Mouse (Mus musculus) ovary, adult 18-20 months (tissue): ENCODE measurements around the gene Glod4.

Experiments used
- DNase-seq: peaks from one replicate; pipeline ENCODE4 v3.0.0; 2022; ENCODE audit warnings: low spot score, mixed read lengths

Gene Glod4

GRCm38 (mm10) chr11:76201761-76202674 is 41.5 kb downstream of the Glod4 start:
- DNase-seq = peak; percentile 81

DNA sequence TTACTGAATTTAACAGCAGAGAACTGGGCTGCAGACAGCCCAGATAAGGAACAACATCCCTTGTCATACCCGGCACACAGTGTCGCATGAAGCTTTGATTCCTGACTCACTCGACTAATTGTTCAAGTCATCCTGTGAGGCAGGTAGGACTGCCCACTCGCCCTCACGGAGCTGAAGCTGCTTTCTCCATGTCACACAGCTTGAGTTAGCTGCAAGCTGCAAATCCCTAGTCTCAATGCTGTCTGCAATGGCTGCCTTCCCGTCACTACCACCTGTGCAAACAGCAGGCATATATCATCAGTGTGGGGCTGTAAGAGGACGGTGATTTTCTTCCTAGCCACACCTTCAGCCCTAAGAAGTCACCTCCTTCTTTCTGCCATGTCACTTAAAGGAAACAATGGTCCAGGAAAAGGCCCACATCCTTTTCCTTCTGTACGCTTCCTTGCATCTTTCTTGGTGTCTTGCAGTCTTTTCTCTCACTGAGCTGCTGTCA is 46.5 kb downstream of the Glod4 start:
- no peak for DNase-seq

DNA sequence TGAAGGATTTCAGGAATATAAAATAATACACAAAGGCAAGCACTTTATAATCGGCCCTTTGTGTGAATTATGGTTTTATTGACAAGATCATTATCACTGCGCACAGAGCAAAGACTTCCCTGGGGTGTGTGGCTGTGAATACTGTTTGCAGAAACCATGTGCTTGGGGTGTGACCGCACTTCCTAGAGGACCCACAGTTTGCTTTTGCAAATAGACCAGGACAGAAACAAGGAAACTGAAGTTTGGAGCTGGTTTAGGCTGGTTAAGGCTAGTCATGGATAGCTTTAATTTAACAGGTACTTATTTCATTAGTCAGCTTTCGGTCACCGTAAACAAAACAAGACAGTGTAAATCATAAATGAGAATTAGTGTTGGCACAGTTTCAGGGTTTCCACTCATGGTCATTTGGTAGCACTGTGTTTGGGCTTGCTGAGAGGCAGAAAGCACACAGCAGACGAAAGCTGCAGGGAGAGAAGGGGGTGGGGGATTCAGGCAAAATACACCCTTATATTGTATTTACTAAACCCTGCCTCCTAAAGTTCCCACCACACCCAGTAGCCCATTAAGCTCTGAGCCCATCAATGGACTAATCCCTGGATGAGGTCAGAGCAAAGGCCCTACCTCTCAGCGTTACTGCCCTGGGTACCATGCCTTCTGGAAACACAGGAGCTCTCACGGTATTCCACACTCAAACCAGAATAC is 47.1 kb downstream of the Glod4 start:
- DNase-seq = no peak

DNA sequence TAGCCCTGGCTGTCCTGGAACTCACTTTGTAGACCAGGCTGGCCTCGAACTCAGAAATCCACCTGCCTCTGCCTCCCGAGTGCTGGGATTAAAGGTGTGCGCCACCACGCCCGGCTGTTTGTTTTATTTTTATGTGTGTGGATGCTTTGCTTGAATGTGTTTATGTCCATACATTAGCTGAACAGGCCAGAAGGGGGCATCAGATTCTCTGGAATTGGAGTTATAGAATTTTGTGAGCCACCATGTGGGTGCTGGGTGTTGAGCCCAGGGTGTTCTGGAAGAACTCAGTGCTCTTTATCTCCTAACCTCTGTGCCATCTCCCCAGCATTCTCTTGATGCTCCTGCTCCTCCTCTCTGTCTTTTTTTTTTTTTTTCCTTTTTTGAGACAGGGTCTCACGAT is 56.6 kb downstream of the Glod4 start:
- no peak for DNase-seq

DNA sequence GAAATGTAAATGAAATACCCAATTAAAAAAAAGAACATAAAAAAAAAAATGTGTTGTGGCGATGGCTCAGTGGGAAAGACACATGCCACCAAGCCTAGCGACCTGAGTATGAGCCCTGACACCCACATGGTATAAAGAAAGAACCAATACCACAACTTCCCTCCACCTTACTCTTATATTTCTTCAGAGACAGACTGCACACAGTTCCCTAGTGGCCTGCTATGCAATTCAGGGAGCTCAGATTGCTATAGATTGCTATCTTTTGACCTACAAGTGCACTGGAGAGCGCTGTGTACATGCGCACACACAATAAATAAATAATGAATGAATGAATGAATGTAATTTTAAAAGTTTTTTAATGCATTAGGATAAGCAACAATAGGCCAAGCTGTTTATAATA is 59.8 kb downstream of the Glod4 start:
- DNase-seq = no peak

- no peak for DNase-seq
Observed at GRCm38 (mm10) chr11:76180146-76180540, 63.4 kb downstream of the Glod4 start.

GRCm38 (mm10) chr11:76179495-76180145 is 63.9 kb downstream of the Glod4 start, which contains the start of the genes Vps53 and Fam57a:
Vps53 (minus strand) TSS chr11:76179647.
Fam57a (plus strand) TSS chr11:76179671.
- peak; percentile 75 for DNase-seq

- DNase-seq = no peak
Observed at GRCm38 (mm10) chr11:76178726-76179494, 64.6 kb downstream of the Glod4 start.

DNA sequence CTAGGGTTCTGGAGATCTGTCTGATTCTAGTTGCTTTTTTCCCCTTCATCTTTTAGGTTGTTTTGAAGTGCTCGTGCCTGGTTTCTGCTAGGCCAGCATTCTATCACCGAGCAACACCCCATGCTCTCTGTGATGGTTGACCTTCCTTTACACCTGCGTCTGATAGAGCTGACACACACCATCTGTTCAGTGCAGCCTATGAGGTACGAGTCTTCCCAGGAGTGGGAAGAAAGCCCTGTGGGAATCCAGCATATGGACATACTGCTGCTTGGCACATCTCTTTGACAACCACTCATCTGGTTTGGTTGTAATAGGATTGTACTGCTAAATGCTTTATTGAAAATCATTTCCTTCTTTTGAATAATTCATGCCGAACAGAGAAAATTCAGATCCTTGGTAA is 73.3 kb downstream of the Glod4 start:
- DNase-seq = no peak

- DNase-seq = no peak
Observed at GRCm38 (mm10) chr11:76168976-76169375, 74.5 kb downstream of the Glod4 start.

GRCm38 (mm10) chr11:76167079-76167765 is 76.3 kb downstream of the Glod4 start:
- DNase-seq = no peak

DNA sequence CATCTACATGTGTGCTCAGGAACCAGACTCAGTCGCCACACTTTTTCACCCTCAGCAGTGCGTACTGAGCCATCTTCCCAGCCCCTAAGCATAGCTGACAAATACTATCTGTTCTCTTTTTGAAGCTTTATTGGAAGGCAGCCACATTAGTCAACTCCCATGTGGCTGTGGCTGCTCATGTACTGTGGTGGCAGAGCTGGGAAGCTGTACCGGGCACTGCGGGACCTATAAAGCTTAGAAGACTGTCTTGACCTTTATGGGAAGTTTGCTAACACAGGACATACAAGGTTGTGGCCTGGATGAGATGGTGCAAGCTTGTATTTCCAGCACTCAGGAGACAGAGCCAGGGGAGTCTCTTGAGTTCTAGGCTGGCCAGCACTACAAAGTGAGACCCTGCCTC is 76.9 kb downstream of the Glod4 start:
- no peak for DNase-seq

GRCm38 (mm10) chr11:76160251-76160650 is 83.3 kb downstream of the Glod4 start:
- no peak for DNase-seq

GRCm38 (mm10) chr11:76158375-76158774 is 85.2 kb downstream of the Glod4 start:
- DNase-seq = no peak

DNA sequence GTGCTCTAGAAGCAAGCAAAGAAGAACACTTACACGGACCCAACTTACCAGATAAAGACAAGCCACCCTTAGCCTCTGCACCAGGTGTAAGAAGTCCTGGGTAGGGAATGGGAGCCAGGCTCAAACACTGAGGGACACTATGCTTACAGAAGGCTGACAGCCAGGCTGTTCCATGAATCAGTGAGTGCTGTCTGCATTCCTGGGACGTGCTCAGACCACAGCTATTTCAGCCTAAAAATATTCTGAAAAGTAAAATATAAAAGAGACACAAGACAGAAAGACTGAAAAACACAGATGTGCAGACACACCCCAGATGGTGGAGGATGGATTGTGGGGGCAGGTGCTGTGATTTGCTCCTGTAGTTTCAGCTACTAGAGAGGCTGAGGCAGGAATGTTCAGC is 88.7 kb downstream of the Glod4 start:
- no peak for DNase-seq

DNA sequence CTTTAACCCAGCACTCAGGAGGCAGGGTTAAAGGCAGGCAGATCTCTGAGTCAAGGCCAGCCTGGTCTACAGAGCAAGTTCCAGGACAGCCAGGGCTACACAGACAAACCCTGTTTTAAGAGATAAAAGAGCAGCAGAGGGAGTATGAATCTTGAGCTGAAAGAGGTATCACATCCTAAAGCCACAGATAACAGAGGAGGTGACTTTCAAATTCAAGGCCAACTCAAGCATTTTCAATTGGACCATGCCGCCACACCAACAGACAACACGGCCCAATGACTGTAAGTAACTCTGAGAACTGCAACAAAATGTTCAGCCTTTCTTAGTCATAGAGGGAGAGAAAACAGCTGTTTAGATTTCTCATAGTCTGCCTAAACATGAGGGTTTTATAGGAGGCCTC is 89.3 kb downstream of the Glod4 start:
- no peak for DNase-seq

- no peak for DNase-seq
Observed at GRCm38 (mm10) chr11:76153236-76153951, 90.1 kb downstream of the Glod4 start.

DNA sequence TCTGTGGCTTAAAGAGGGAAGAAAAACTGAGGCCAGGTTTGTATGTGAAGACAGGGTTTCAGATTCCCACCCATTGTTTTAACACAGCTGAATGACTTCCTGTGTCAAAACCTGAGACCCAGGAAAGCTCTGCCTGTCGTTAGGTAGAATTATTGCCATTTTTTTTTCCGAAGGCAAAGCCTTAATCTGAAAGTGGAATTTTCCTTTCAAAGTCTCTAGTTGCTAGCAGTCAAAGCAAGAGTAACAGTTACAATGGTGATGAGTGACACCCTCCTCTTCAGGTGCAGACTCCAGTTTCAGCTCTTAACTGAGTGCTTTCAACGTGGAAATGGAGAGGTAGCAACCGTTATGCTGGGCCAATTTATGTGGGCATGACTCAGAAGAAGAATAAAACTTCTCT is 92.5 kb downstream of the Glod4 start:
- DNase-seq = no peak

DNA sequence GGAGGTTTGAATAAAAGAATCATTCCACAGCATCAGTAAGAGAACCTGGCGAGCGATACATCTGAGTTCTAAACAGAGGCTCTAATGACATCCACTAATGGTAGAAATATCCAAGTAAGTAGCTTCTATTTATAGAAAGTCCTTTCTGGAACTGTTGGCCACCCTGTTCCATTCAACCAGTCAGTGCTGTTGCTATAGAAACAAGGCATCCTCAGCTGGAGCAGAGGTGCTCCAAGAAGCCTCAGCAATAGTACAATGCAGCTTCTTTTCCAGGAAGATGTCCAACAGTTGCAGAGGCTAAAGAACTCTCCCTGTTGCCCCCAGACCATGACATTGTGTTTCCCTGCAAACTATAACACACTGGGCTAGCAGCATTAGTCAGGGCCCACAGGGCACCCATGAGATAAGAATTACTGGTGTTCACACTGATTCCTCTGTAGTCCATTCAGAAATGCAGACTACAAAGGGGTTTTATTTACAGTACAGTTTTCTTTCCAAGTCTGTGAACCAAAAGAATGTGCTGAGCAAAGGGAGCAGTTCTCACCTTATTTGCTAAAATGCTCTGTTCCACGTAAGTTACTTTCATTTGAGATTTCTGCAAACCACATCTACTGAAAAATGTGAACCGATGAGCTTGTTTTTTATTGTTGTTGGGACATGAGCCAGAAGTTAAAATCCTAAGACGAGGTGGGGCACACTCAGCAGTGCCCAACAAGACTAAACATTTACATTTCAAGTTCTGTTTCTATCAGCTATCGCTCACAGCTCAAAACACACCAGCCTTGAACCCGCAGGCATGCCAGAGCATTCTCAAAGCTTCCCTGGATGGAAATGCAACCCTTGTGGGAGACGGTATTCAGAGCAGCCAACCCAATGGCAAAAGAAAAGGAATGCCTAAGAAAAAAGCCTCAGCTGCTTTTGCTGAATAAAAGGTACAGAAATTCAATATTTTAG is 95.2 kb downstream of the Glod4 start:
- peak; percentile 73 for DNase-seq
